Mouse (Mus musculus): ENCODE measurements around the gene Fbxo40. TPM values are rescaled to one million over a fixed set of nuclear protein-coding genes. Genes with fewer than 3 reads are reported as not detected.

Gene Fbxo40
- not detected in 2 replicates for polyA plus RNA-seq (2015; fragmentation: Nextera tagmentation; extraction: Ambion mirVana)

GRCm38 (mm10) chr16:36989999-36990625 lies at the start of gene Fbxo40:
Fbxo40 (minus strand) TSS chr16:36990467.
- Histone ChIP-seq H3K36me3 (no peaks in the 10 kb centered on the region), H3K4me3 (replicated peaks) (no peak within 1 kb of the TSS), H3K27ac (no peak within 1 kb of the TSS), H3K4me1 (replicated peaks) (no peaks in the 10 kb centered on the region), H3K9ac (no peak within 1 kb of the TSS), H3K4me2 (replicated peaks) (no peak within 1 kb of the TSS), H3K27me3 (replicated peaks) (no peaks in the 10 kb centered on the region), H3K9me3 (no peaks in the 10 kb centered on the region)
- 66% methylated on average over 18 of the region's 18 CpGs for WGBS
- no peak for ATAC-seq

GRCm38 (mm10) chr16:37034751-37035150 lies 44.5 kb upstream of the Fbxo40 start:
- ATAC-seq, result no peak
- Histone ChIP-seq H3K4me2 (replicated peaks) (no peak overlapping the region), H3K4me3 (replicated peaks) (no peak overlapping the region), H3K36me3 (0 out of 2 replicates have a peak, but pooled peaks cover 4% of the 10 kb centered on the region), H3K9ac (no peak overlapping the region), H3K27ac (no peak overlapping the region), H3K9me3 (no peaks in the 10 kb centered on the region), H3K27me3 (replicated peaks) (no peaks in the 10 kb centered on the region), H3K4me1 (replicated peaks) (no peaks in the 10 kb centered on the region)
- WGBS, result 95% methylated on average over 8 of the region's 8 CpGs

- WGBS, result 68% methylated on average over 3 of the region's 3 CpGs
- 0 out of 2 replicates have a peak, but pooled peaks cover 4% of the 10 kb centered on the region for H3K36me3 ChIP-seq
- ATAC-seq, result no peak
- no peaks in the 10 kb centered on the region for H3K9me3 ChIP-seq
- no peak overlapping the region for H3K9ac ChIP-seq
- no peaks in the 10 kb centered on the region for H3K4me1 ChIP-seq (replicated peaks)
- no peak overlapping the region for H3K4me3 ChIP-seq (replicated peaks)
- H3K4me2 ChIP-seq (replicated peaks), result no peak overlapping the region
- H3K27me3 ChIP-seq (replicated peaks), result no peaks in the 10 kb centered on the region
- H3K27ac ChIP-seq, result no peak overlapping the region
Observed at GRCm38 (mm10) chr16:37031996-37032395, 41.7 kb upstream of the Fbxo40 start.

- Histone ChIP-seq H3K27ac (no peak overlapping the region), H3K9ac (no peak overlapping the region), H3K9me3 (no peaks in the 10 kb centered on the region), H3K27me3 (replicated peaks) (no peaks in the 10 kb centered on the region), H3K36me3 (no peaks in the 10 kb centered on the region), H3K4me2 (replicated peaks) (no peak overlapping the region), H3K4me3 (replicated peaks) (no peak overlapping the region), H3K4me1 (replicated peaks) (no peaks in the 10 kb centered on the region)
- WGBS, result 71% methylated on average over 3 of the region's 3 CpGs
- ATAC-seq, result no peak
Observed at GRCm38 (mm10) chr16:37027581-37027980, 37.3 kb upstream of the Fbxo40 start.

- 46% methylated on average over 5 of the region's 5 CpGs for WGBS
- ATAC-seq, result no peak
Observed at GRCm38 (mm10) chr16:37012336-37012735, 22.1 kb upstream of the Fbxo40 start.

GRCm38 (mm10) chr16:37011922-37012289 lies 21.6 kb upstream of the Fbxo40 start:
- no peaks in the 10 kb centered on the region for H3K4me1 ChIP-seq (replicated peaks)
- 0% methylated on average over 26 of the region's 26 CpGs for WGBS
- H3K9ac ChIP-seq, result peak overlapping the region; percentile 57
- no peaks in the 10 kb centered on the region for H3K9me3 ChIP-seq
- H3K27ac ChIP-seq, result no peak overlapping the region
- H3K4me2 ChIP-seq (replicated peaks), result peak overlapping the region; percentile 84
- H3K27me3 ChIP-seq (replicated peaks), result no peaks in the 10 kb centered on the region
- ATAC-seq, result peak; percentile 81
- H3K4me3 ChIP-seq (replicated peaks), result peak overlapping the region; percentile 83
- no peaks in the 10 kb centered on the region for H3K36me3 ChIP-seq

More at GRCm38 (mm10) chr16:37012336-37012735, 22.1 kb upstream of the Fbxo40 start:
- Histone ChIP-seq H3K9ac (peak overlapping the region; percentile 57), H3K27ac (no peak overlapping the region), H3K9me3 (no peaks in the 10 kb centered on the region), H3K27me3 (replicated peaks) (no peaks in the 10 kb centered on the region), H3K4me3 (replicated peaks) (peak overlapping the region; percentile 83), H3K4me1 (replicated peaks) (no peaks in the 10 kb centered on the region), H3K36me3 (no peaks in the 10 kb centered on the region), H3K4me2 (replicated peaks) (peak overlapping the region; percentile 84)

- 3% methylated on average over 30 of the region's 30 CpGs for WGBS
- Histone ChIP-seq H3K27ac (no peak within 1 kb of the TSS), H3K27me3 (replicated peaks) (no peaks in the 10 kb centered on the region)
Observed at GRCm38 (mm10) chr16:37011061-37011921, 21.0 kb upstream of the Fbxo40 start, which contains the start of gene Polq. Polq (plus strand) TSS chr16:37011786.

GRCm38 (mm10) chr16:37010370-37010769 lies 20.1 kb upstream of the Fbxo40 start:
- Histone ChIP-seq H3K27ac (no peak overlapping the region), H3K4me2 (replicated peaks) (no peak overlapping the region), H3K9me3 (no peaks in the 10 kb centered on the region), H3K4me3 (replicated peaks) (no peak overlapping the region), H3K9ac (no peak overlapping the region), H3K36me3 (no peaks in the 10 kb centered on the region), H3K4me1 (replicated peaks) (no peaks in the 10 kb centered on the region), H3K27me3 (replicated peaks) (no peaks in the 10 kb centered on the region)
- 60% methylated on average over 4 of the region's 4 CpGs for WGBS
- ATAC-seq, result peak; percentile 11; the same call in 1 of the 2 replicates

More at GRCm38 (mm10) chr16:37011061-37011921, 21.0 kb upstream of the Fbxo40 start, which contains the start of gene Polq:
- Histone ChIP-seq H3K36me3 (no peaks in the 10 kb centered on the region), H3K4me2 (replicated peaks) (peak within 1 kb of the TSS; percentile 84), H3K4me3 (replicated peaks) (peak within 1 kb of the TSS; percentile 83), H3K9me3 (no peaks in the 10 kb centered on the region), H3K4me1 (replicated peaks) (no peaks in the 10 kb centered on the region), H3K9ac (peak within 1 kb of the TSS; percentile 57)
- peak; percentile 99 for ATAC-seq

GRCm38 (mm10) chr16:37009262-37009661 lies 19.0 kb upstream of the Fbxo40 start:
- Histone ChIP-seq H3K27ac (no peak overlapping the region), H3K4me1 (replicated peaks) (no peaks in the 10 kb centered on the region), H3K9ac (no peak overlapping the region), H3K9me3 (no peaks in the 10 kb centered on the region), H3K27me3 (replicated peaks) (no peaks in the 10 kb centered on the region), H3K4me2 (replicated peaks) (no peak overlapping the region), H3K4me3 (replicated peaks) (no peak overlapping the region), H3K36me3 (no peaks in the 10 kb centered on the region)
- no peak for ATAC-seq
- 66% methylated on average over 6 of the region's 6 CpGs for WGBS

GRCm38 (mm10) chr16:36999366-36999972 lies 9.2 kb upstream of the Fbxo40 start:
- 79% methylated on average over 9 of the region's 9 CpGs for WGBS
- Histone ChIP-seq H3K9me3 (no peaks in the 10 kb centered on the region), H3K9ac (no peak overlapping the region), H3K36me3 (no peaks in the 10 kb centered on the region), H3K27me3 (replicated peaks) (no peaks in the 10 kb centered on the region), H3K4me1 (replicated peaks) (no peaks in the 10 kb centered on the region), H3K4me2 (replicated peaks) (no peak overlapping the region), H3K4me3 (replicated peaks) (no peak overlapping the region), H3K27ac (no peak overlapping the region)
- no peak for ATAC-seq

- no peak overlapping the region for H3K9ac ChIP-seq
Observed at GRCm38 (mm10) chr16:36997650-36998049, 7.4 kb upstream of the Fbxo40 start.

GRCm38 (mm10) chr16:36989493-36989892 lies 774 bp downstream of the Fbxo40 start:
- WGBS, result 69% methylated on average over 8 of the region's 8 CpGs
- no peak for ATAC-seq
- H3K9me3 ChIP-seq, result no peaks in the 10 kb centered on the region
- no peak overlapping the region for H3K4me3 ChIP-seq (replicated peaks)
- H3K4me2 ChIP-seq (replicated peaks), result no peak overlapping the region
- H3K27ac ChIP-seq, result no peak overlapping the region
- no peaks in the 10 kb centered on the region for H3K4me1 ChIP-seq (replicated peaks)
- no peaks in the 10 kb centered on the region for H3K27me3 ChIP-seq (replicated peaks)
- no peak overlapping the region for H3K9ac ChIP-seq
- H3K36me3 ChIP-seq, result no peaks in the 10 kb centered on the region

More at GRCm38 (mm10) chr16:36997650-36998049, 7.4 kb upstream of the Fbxo40 start:
- Histone ChIP-seq H3K9me3 (no peaks in the 10 kb centered on the region), H3K4me2 (replicated peaks) (no peak overlapping the region), H3K27me3 (replicated peaks) (no peaks in the 10 kb centered on the region), H3K36me3 (no peaks in the 10 kb centered on the region), H3K27ac (no peak overlapping the region), H3K4me3 (replicated peaks) (no peak overlapping the region), H3K4me1 (replicated peaks) (no peaks in the 10 kb centered on the region)
- no peak for ATAC-seq
- WGBS, result 73% methylated on average over 6 of the region's 6 CpGs

Measured in intestine, embryonic 15.5 days (tissue).